Mouse (Mus musculus): ENCODE results near the gene Ckap5.

DNA sequence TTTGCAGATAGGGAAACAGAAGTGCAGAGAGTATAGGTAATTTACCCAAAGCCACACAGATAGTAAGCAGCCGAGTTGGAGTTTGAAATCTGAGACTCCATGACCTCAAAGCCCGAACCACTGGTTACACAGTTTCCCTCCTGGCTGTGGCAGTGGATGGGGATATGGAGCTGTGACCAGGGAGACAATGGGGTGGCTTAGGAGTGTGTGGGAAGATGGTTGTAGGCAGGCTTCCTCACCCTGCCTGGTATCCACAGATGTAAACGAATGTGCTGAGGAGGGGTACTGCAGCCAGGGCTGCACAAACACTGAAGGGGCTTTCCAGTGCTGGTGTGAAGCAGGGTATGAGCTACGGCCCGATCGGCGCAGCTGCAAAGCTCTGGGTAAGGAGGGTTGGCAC, 49.7 kb upstream of the Ckap5 start:
- TF ChIP-seq MAX (IDR thresholded peaks at IDR 0.05; ENCODE audit: low read depth) (no peak), POLR2A (IDR thresholded peaks at IDR 0.05; ENCODE audit: insufficient read length, low read depth) (no peak), E2F4 (IDR thresholded peaks at IDR 0.05; ENCODE audit: insufficient read depth) (no peak), REST (IDR thresholded peaks at IDR 0.05; ENCODE audit: insufficient read depth, insufficient read length) (no peak), USF1 (IDR thresholded peaks at IDR 0.05; ENCODE audit: low read depth) (no peak)
